Mouse (Mus musculus): Measurements from ENCODE around the gene Exoc6b.

The Exoc6b gene

DNA sequence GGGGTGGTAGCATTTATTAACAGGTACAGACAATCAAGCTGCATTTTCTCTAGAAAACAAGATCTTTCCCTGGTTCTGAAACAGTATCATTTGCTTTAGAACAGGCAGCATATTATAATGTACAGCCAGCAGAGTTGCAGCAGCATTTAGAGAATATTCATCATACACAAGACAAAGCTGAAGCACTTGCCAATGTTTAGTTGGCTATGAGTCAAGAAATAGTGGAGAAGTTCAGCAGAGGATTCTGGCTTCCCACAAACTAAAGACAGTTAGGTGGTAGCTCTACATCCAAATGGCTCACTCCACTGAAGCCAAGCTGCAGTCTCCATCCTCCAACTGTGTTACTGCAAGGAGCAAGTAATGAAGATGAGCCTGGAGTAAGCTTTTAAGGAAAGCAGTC is 342.4 kb downstream of the Exoc6b start:
- DNase-seq (ENCODE audit: low read depth, low spot score): no peak

DNA sequence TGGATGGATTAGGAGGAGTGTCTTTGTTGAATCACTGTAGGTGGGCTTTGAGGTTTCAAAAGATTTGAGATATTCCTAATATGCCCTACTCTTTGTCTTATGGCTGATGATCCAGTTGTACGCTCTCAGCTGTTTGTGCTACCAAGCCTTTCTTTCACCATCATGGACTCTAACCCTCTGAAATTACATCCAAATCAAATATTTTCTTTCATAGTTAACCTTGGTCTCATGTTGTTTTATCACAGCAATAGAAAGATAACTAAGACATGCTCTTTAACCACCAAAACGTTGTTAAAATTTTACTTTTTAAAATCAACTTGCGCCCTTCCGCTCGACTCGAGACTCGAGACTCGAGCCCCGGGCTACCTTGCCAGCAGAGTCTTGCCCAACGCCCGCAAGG is 356.1 kb downstream of the Exoc6b start:
- DNase-seq (ENCODE audit: low read depth, low spot score): no peak

DNA sequence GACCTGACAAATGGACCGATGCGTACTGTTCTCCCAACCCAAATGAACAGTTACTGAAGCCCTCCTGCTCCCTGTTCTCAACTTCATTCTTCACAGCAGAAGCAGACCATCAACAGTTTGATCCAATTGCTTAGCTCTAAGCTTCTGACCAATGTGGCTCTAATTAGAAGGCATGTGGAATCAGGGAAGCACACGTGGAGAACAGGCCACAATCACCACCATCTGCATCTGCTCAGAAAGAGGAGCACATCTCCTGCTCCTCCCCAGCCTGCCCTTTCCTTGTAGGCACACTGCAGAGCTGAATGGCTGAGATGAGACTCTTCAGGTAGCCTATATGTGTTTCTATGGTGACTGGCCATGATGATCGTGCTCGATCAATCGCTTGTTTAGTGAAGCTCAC is 358.5 kb downstream of the Exoc6b start:
- DNase-seq (ENCODE audit: low read depth, low spot score): no peak

DNA sequence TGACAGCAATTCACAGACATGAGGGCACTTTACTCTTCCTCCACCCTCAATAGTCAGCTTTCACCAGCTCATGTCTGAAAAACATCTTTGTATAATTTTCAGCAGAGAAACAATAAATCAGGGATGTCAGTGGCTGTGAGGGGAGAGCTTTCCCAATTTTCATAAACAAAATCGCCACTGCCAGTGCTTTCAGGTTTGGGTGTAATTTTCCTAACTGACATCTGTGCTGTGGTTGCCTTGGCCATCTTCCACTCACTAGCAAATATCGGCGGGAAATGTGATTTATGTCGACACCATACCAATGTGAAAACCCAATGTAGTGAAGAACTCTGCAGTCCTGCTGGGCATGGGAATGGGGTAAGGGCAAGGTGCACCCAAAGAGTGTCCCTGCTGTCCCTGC is 360.7 kb downstream of the Exoc6b start:
- no peak for DNase-seq (ENCODE audit: low read depth, low spot score)

DNA sequence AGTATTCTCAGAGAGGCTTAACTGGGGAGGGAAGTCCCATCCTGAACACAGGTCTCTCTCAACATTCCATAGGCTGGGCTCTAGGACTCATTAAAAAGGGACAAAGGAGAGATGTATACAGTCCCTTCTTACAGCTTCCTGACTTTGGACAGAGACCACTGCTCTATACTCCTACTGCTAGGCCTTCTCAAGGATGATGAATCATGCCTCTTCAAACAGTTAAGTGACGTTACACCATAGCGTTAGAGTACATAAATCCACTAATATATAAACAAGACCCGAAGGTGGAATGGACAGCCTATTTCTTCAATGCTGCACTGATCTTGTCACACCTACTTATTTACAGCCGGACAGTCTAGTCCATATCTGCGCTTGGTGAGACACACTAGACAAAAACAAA is 369.7 kb downstream of the Exoc6b start:
- no peak for DNase-seq (ENCODE audit: low read depth, low spot score)

DNA sequence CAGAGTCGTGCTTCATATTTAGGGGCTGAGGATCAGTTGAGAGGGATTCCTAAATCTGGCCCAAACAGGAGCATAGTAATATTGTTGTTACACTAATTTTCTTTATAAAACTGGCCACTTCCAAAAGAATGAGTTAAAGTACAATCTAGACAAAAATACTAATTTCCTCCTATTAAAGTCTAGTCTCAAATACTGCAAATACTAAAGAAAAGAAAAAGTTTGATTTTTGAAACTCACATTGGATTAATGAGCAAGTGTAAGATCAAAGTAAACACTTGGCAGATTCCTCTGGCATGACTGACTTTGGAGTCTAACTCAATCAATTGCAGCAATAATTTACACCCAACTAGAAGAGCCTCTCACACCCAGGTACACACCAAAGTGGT is 371.0 kb downstream of the Exoc6b start:
- no peak for DNase-seq (ENCODE audit: low read depth, low spot score)

DNA sequence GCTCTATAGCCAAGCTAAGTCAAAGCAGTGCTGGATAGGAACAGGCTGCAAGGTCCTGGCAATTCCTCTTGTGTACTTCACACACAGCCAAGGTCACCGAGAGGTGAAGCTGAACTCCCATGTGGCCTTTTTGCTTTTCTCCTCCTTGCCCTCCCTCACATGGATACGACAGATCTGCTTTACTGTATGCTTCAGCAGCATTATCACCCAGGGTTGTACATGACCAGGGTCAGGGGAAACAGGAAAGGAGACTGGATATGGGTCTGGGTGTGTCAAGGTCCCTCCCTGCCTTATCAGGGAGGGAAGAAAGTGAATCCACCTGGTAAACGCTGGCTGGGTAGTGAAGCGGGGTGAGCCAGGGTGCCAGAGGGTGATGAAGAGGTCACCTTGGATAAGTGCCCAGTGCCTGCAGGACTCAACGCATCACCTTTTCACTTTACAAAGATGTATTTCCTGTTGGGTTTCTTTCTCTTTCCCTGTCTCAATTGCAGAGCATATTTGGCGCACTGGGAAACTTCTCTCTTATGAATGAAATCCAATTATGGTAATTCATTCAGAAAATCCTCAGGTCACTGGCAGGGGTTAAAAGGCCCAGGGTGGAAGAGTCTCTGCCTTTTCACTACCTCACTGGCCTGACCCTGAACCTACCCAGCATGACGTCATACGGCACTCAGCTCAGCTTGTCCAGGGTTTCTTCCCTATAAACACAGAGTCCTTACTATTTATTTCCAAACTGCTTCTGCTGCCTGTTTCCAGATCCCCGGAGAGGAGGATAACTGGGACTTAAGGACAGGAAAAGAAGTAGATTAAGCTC is 371.6 kb downstream of the Exoc6b start:
- DNase-seq (ENCODE audit: low read depth, low spot score): peak; percentile 21

DNA sequence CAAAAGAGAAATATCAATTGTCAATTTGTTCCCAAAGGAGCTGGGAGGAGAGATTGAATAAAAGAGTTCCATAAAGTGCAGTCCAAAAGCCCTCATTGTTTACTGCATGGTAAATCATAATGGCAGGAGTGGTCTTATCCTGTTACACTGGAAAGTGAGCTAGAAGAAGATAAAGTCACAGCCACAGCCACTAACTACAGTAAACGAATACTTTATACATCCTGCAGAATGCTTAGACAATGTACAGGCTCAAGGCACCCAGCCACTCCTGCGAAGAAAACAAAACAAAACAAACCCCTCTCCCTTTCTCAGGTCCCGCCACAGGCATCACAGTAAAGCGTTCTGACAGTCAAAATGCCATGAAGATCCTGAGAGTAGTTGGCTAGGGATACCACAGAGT is 375.5 kb downstream of the Exoc6b start:
- DNase-seq (ENCODE audit: low read depth, low spot score): no peak

DNA sequence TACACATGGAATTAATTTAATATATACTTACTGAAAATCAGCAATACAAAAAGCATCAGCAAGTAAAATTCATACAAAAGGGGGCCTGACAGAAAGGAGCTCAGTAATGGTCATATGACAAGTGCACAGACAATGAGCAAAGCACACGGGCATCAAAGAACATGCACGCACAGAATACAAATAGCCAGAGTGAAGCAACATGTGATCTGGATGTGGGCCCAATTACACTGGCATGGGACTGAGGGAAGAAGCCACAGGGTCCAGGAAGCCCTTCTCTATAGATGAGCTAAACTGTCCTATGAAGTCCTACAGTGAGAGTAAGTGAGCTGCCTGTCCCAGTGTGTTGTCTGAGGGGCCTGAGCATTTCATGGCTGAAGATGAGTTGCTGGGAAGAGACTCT is 376.1 kb downstream of the Exoc6b start:
- no peak for DNase-seq (ENCODE audit: low read depth, low spot score)

DNA sequence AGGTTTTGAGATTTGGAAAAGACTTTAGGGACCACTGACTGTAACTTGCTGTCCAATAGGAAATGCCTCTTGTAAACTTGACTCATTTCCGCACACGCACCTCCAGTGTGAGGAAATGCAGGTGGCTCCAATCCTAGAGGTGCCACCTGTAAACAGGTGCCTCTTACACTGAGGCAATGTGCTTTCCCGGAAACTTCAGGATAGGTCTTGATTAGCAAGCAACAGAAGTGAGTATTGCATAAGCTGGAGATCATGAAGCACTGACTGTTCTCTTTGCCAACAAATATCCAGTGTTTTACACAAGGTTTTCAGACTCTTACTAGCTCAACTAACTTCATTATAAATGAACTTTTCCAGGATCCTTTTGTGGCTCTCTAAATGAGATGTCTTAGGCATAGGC is 377.4 kb downstream of the Exoc6b start:
- DNase-seq (ENCODE audit: low read depth, low spot score): no peak

DNA sequence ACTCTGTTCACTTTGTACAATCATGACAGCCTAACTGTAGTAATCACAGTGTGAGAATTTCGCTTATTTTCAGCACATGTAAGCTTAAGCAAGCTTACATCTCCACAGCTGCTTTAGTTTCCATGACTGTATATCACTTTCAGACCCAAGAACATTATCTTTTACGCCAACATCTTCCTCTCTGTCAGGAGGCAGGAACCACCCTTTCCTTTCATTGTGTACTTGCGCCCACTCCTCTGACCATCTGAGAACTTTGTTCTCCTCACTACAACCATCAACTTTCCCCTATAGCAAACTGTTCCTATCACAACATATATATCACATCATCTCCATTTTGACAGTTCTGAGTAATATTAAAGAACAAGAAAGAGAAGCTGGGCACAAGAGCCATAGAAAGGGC is 391.5 kb downstream of the Exoc6b start:
- DNase-seq (ENCODE audit: low read depth, low spot score): no peak

DNA sequence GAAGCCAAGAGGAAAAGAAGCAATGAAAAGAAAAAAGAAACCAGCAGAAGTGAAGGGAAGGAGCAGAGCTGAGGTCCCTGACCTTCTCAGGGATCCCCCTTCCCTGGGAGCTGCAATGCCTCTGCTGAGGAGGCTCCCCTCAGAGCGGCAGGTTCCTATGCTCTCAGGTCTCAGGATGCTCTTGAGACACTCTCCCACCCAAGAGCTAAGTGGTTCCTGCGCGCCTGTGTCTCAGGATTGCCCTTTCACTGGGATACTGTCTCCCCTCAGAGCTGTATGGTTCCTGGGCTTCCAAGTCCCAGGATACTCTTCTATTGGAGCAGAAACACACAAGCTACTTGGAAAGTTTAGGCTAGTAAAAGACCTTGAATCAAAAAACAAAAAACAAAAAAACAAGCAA is 394.4 kb downstream of the Exoc6b start:
- no peak for DNase-seq (ENCODE audit: low read depth, low spot score)

DNA sequence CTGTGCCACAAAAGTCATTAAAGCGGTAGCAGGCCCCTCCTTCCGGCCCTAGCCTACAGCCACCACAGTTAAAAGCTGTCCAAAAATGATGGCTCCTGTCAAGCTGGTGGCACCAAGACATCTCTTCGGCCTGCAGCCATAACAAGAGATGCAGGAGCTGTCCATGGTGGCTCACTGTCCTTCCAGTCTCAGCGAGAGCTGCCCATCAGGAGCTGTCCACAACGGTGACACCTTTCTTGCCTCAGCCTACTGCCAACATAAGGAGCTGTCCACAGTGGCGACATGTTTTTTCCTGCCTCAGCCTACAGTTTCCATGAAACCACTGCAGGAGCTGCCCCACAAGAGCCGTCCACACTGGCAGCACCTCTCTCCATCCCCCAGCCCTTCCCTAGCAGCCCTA is 395.2 kb downstream of the Exoc6b start:
- peak; percentile 56 for DNase-seq (ENCODE audit: low read depth, low spot score)

DNA sequence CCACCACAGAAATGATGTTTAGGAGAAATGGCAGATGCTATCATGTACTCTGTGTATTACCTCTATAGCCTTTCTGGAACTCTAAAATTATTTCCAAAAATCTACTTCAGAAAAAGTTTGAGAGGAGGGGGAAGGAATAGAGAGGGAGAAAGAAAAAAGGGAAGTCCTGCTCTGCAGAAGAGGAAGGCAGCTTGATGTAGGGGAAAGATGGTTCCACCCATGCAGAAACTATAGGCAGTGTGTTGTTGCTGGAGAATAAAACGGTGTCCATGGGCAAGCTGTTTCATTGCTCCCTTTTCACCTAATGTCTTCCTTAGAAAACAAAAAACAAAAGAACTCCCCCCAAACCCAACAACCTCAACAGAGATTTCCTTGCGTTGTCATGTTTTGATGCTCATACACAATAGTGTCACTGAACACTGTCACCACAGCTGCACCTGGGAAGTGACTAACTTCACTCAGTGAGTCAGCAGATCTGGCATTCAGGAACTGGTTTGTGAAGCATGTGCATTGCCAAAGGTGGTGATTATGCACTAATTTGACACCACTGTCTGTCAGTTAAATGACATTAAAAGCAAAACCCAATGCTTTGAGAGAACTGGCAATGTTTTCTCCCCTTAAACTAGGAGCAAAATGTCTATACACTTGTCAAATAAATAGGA is 407.7 kb downstream of the Exoc6b start:
- no peak for DNase-seq (ENCODE audit: low read depth, low spot score)

DNA sequence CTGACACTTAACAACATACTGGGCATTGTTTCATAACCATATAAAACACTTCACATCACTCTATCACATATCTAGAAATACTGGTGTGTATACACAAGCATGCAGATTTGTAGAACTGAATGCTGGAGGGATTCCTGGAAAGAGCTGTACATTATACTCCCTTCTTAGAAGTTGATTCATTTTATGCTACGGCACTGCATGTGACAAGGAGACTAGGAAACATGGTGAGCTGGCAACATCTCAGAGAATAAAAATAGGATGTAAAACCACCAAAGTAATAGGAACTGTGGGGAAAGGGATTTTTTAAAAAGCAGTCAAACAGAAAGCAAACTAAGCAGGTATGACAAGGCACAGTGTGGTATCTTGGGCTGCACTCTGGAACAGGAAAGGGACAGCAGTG is 408.3 kb downstream of the Exoc6b start:
- no peak for DNase-seq (ENCODE audit: low read depth, low spot score)

DNA sequence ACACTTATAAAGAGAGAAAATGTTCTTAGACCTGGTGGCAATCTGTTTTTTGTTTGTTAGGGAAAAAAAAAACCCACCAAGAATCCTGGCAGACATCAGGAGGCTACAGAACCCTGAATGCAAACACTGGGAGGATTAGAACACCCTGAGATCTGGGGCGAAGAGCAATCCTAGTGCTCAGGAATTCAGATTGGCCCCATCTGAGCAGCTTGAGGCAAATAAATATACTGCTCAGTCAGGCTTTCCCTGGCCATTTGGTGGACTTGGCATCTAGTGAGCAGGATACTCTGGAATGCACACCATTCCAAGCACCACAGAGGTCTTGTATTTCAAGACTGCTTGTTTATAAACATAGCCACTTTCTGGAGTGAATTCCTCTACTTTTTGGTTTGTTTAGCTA is 412.2 kb downstream of the Exoc6b start:
- no peak for DNase-seq (ENCODE audit: low read depth, low spot score)

DNA sequence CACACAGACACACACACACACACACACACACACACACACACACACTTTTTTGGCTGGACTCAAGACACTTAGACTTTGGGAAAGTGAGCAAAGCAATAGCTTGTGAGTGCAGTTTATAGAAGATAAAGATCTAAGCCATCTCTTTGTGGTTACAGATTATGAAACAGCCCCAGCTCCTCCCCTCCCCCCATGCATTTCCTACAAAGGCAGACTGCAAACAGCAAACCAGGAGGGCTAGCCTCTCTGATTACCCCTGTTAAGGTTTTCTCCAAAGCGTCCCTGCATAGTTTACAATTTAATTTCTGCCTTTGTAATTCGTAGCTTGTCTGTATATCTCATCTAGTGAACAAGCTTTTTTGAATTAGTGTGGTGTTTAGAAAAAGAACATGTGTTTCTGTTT is 412.6 kb downstream of the Exoc6b start:
- DNase-seq (ENCODE audit: low read depth, low spot score): no peak

DNA sequence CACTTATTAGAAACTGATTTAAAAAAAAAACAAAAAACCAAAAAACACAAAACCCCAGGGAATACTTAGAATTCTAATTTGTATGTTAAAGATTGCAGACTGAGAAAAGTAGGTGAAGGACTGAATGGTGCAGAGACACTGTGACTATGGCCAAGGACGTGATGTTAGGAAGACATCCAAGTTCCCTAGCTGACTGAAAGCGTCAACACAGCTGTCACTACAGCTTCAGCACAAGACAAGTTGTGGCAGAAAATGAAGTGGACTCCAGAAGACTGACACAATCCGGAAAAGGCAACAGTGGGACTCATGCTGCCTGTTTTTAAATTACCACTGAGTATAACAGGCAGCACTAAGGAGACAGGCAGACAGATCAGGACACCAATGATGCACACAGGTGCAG is 417.4 kb downstream of the Exoc6b start:
- no peak for DNase-seq (ENCODE audit: low read depth, low spot score)

DNA sequence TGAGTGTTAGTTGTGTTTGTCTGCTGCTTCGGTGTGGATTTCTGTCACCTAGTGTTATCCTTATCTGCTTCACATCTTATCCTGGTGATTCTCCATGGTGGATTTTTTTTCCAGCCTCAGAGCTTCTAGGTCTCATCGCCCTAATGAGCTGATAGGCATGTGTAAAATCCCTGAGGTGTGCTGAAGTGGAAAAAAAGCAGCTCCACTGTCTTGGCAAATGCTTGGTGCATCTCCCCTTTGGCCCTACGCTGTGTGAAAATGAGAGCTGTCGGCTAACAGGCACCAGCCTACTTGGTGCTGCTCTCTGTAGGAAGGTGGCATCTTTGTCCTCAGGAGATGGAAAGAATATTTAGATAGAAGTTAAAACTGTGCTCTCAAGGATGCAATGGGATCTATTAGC is 422.1 kb downstream of the Exoc6b start:
- DNase-seq (ENCODE audit: low read depth, low spot score): no peak

DNA sequence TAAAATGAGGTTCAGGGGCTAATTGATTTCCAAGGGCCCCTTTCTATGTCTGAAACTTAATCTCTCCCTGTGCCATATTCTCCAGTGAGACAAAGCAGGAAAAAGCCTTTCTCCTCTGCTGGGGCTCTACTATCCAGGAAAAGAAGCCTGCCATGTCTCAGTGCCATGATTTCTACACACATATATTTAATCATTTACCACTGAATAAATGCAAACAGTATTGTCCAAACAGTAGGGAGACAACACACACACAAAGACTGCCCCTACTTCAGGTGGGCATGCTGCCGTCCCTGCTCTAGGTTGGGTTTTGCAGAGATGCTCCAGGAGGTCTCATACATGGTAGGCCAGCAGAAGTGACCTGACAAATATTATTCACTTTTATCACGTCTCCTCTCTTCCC is 422.6 kb downstream of the Exoc6b start:
- DNase-seq (ENCODE audit: low read depth, low spot score): no peak

DNA sequence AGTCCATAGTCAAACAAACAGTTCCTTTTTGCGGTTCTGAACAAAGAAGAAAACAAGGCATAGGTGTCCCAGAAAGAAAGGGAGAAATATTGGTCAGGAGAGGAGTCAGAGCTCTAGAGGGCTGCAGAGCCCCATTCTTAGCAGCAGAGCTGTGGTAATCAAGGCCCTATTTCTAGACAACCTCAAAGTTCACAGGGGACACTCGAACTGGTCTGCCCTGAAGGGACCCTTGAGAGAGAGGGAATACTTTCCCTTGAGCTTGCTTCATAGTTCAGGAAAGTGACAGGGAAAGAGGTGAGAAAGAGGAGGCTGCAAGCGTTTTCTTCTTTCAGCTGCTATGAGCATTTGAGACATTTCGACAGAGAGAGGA is 428.3 kb downstream of the Exoc6b start:
- DNase-seq (ENCODE audit: low read depth, low spot score): no peak

DNA sequence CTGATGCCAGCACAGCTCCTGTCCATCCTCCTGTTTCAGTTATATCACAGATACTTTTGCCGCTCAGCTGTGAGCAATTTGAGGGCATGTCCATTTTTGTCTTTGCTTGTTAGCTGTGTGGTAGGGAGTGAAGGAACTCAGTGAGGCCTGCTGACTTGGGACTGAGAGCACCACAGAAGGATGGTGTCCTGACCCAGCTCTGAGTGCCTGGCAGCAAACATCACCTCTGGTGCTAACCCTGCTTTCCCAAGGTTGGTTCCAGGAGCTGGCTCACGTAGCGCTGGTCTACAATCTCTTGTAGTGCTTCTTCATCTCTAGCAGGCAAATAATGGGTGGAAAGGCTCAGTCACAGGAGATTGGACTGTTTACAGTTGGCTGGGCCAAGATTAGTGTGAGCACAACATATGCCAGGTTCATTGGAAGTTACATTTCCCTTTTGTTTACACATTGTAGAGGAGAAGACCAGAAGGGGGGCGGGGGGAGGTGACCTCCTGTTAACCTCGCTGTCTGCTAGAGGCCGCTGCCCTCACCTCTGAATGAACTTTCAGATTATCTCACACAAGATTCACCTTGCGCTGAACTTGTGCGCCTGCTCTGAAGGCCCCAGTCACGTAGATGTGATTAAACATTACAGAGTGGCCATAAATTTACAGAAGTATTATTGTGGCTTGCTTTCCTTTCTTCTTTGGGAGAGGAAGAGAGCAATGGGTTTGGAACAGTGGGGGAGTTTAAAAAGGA is 428.8 kb downstream of the Exoc6b start:
- DNase-seq (ENCODE audit: low read depth, low spot score): peak; percentile 43

DNA sequence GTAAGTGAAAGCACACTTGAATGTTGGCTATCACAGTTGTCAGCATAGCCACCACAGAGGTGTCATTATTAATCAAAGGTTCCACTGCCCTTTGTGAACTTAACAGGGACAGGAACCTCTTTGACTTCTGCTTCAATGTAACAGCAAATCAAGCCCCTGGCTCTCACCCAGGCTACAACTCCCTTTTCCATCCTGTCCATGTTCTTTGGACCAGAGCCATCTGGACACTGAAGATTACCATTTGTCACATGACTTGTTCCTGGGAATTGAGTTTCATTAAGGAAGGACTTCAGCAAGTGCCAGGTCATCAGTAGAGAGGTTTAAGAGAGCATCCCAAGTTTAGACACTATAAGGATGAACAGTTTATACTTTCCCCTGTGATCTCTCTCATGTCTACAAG is 431.1 kb downstream of the Exoc6b start:
- no peak for DNase-seq (ENCODE audit: low read depth, low spot score)

Measured in R1 (cell line).